Mouse (Mus musculus) brain, embryonic 18.5 days (tissue): ENCODE data around the gene S100pbp.
"Not testable (repeated sequence)": the region's sequence is repeated elsewhere in the genome, so short reads cannot be mapped to it uniquely, and the experiment has no call there.

ENCODE experiments used
- DNase-seq: peaks from one replicate; pipeline ENCODE4 v3.0.0-alpha.2; 2012; ENCODE audit warnings: low read depth, low spot score

Gene S100pbp

DNA sequence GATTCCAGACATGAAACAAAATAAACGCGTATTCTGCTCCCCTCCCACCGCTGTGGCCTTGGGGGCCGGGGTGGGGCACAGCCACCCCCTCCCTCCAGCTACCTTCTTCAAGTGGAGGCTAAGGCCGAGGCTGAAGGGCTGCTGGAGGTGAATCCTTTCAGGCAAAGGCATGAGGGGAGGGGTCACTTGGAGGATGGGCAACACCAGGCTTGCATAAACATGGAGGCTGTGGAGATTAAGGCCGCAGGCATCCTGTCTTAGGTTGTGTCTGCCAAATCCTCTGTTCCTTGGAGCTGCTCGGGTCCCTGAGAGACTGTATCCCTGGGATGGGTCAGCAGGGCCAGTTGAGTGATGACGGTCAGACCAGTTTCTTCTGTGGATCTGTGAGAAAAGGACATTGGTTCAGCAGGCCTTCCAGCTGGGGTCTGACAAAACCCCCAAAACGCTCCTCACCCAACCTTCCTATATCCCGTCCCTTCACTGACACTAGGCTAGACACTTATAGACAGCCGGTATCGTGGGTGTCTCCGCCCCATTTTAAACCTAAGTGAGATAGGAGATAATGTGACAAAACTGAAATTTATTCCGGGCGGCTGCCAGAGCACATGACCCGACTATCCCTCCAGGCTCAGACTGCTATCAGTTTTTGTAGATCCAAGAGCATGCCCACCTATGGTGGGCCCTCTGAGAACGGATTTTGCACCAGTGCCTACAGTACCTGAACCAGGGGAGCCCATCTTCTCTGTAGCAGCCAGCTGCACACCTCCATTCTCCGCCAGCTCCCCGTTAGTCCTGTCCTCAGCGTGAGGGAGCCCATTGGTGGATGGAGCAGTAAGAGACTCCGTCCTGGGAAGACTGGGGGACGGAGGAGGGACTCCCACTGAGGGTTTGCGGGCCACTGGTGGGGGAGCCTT lies 31.8 kb upstream of the S100pbp start:
- DNase-seq: no peak

GRCm38 (mm10) chr4:129220376-129221089 lies 31.0 kb upstream of the S100pbp start:
- no peak for DNase-seq

DNA sequence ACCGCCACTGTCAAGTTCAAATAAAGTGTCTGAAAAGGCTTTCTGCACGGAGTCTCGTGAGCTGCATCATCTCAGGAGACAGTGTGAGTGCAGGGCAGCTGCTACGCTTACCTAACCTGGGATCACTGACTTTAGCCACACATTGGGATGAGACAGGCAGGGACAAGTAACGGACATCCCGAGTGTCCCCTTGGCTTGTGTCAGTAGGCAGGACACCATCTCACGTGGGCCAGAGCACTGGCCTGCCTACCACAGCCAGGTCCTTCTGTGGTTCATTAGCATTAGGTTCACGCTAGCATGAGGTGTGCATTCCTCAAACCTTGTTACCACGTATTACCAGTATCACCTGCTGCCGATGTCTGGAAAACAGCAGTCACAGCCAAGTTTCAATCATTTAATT lies 29.7 kb upstream of the S100pbp start:
- no peak for DNase-seq

DNA sequence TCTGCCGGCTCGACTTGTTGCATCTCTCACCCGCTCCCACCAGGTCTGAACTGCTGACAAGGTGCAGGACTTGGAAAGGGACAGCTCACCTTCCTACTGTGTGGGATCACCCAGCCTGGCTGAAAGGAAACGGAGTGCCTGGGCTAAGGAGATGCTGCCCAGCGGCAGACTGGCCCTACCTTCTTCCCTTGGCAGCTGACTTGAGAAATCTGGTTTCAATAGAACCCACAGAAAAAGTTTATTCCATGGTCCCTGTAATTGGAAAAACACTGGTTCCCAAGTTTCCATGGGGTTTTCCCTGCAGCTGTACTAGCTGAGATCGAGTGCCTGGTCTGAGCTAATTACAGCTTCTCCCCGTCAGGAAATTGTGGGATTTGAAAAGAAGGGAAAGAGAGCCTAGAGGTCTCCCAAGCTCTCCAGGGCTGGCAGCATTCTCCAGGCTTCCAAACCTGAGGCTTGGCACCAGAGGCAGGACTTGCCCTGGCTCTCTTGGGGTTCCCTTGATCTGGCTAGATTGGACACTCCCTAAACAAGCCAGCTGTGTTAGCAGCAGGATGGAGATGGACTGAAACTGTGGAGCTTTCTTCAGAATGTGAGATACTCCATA lies 29.1 kb upstream of the S100pbp start:
- DNase-seq: no peak

DNA sequence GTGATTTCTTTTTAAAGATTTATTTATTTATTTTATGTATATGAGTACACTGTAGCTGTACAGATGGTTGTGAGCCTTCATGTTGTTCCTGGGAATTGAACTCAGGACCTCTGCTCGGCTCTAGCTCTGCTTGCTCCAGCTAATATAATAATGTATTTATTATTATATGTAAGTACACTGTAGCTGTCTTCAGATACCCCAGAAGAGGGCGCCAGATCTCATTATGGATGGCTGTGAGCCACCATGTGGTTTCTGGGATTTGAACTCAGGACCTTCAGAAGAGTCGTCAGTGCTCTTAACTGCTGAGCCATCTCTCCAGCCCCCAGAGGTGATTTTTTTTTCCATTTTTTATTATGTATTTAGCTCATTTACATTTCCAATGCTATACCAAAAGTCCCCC lies 23.0 kb upstream of the S100pbp start:
- DNase-seq: not testable (repeated sequence)

GRCm38 (mm10) chr4:129211461-129211860 lies 21.9 kb upstream of the S100pbp start:
- DNase-seq: no peak

GRCm38 (mm10) chr4:129209504-129209903 lies 20.0 kb upstream of the S100pbp start:
- DNase-seq: no peak

DNA sequence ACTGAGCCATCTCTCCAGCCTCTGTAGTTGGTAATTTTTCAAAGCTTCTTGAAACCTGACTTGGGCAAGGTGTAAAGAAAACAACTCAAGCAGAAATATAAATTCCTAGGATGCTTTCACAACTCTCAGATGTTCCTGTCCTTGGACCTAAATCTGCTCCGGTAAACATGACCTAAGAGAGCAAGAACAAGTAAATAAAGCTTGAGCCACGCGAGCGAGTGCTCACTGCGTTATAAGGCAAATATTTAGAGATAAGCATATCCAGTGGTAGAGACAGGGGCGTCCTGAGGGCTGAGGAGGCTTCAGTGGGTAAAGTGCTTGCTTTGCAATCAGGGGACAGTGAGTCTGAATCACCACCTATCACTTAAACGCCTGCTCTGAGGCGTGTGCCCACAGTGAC lies 17.3 kb upstream of the S100pbp start:
- DNase-seq: no peak

- DNase-seq: no peak
Observed at GRCm38 (mm10) chr4:129204655-129205054, 15.1 kb upstream of the S100pbp start.

GRCm38 (mm10) chr4:129197514-129197913 lies 8.0 kb upstream of the S100pbp start:
- DNase-seq: no peak

DNA sequence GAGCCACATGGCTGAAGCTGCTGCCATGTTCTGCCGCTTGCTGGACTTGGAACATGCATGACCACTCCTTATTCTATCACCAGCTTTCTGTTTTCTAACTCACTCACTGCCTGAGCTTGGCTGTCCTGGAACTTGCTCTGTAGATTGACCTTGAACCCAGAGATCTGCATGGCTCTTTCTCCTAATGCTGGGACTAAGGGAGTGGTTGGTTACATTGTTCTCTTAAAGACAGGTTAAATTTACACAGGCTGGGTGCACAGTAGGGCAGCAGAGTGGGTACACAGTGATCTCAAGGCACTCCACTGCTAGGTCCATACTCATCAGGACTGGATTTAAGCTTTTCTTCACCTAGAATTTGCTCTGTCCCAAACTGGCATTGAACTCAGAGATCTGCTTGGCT lies 4.8 kb upstream of the S100pbp start:
- no peak for DNase-seq

GRCm38 (mm10) chr4:129191691-129192090 lies 2.2 kb upstream of the S100pbp start:
- DNase-seq: no peak

DNA sequence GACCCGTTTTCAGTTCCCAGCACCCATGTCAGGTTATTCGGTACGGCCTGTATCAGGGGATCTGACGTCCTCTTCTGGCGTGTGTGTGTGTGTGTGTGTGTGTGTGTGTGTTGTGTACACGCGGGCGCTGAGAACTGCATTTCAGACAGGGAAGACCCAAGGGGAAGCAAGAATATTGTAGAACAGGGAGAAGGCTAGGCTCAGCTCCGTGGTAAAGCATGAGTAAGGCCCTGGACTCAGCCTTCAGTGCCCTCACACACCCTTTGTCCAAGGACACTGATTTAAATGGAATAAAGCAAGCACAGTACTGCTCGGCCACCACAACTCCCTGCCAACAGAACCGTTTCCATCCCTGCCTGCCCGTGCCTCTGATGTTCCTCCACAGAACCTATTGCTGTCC lies 1.0 kb upstream of the S100pbp start:
- DNase-seq: no peak

GRCm38 (mm10) chr4:129188803-129189541 lies 555 bp downstream of the S100pbp start:
- no peak for DNase-seq

GRCm38 (mm10) chr4:129188041-129188659 lies 1.4 kb downstream of the S100pbp start:
- no peak for DNase-seq

DNA sequence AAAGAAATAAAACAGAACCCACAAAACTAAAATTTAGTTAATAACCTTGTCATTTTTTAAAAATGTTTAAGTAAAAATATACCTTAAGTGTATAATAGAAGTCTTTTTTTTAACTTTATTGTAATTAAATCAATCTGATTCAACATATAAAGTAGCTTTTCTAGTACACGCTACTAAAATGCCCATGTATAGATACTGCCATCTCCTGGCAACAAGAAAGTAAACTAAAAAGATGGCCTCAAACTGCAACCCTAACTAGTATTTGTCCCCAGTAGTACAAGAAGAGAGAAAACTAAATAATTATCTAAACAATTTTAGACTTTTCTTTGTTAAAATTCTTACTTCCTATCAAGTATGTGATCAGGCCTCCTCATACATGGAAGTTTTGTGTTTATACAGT lies 10.0 kb downstream of the S100pbp start:
- DNase-seq: no peak

DNA sequence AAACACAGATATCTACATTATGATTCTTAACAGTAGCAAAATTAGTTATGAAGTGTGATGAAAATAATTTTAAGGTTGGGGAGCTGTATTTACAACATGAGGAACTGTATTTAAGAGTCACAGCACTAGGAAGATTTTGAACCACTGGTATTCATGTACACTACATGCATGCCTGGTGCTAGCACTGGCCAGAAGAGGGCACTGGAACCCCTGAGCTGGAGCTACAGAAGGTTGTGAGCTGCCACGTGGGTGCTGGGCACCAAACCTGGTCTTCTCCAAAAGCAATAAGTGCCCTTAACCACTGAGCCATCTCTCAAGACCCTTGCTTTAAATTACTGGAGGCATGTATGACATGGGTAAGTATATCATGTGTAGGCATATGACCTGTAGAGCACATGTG lies 17.0 kb downstream of the S100pbp start:
- DNase-seq: no peak

DNA sequence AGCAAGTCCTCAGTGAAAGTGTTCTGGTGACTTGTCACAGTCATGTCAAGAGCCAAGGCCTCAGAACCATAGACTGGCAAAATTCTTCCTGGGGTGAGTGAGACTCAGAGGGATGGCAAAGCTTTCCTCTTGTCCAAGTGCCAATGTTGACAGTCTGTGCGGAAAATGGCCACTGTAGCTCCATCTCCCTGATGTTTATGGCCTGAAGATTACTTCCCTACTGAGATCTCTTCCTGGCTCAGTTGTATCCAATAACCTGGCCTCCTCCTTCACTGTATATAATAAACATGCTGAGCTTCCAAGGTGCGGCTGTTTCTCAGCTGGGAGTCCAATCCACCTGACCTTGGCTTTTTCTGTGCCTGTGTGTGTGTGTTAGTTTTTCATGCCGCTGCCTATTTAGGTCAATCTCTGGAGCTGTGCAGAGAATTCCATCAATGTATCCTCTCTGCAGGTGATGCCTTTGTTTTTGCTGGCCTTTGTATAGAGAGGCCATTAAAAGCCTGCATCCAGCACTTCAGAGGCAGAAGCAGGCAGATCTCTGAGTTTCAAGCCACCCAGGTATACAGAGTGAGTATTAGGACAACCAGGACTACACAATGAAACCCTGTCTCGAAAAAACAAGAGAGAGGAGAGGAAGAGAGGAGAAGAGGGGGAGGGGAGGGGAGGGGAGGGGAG lies 27.8 kb downstream of the S100pbp start:
- no peak for DNase-seq

DNA sequence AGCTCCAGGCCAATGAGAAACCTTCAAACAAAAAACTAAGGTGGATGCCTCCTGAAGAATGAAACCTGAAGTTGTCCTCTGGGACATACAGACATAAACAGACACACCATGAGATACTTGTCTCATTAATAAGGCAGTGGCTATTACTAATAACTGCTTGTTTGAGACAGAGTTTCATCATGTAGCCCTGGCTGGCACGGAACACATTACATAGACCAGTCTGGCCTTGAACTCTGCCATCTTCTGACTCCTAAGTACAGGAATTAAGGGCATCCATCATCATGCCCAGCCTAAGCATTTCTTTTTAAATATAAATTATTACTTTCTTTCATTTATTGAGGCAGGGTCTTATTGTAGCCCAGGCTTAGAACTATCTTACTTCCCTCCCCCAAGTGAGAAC lies 28.5 kb downstream of the S100pbp start:
- DNase-seq: no peak

GRCm38 (mm10) chr4:129158549-129158948 lies 31.0 kb downstream of the S100pbp start:
- DNase-seq: no peak

DNA sequence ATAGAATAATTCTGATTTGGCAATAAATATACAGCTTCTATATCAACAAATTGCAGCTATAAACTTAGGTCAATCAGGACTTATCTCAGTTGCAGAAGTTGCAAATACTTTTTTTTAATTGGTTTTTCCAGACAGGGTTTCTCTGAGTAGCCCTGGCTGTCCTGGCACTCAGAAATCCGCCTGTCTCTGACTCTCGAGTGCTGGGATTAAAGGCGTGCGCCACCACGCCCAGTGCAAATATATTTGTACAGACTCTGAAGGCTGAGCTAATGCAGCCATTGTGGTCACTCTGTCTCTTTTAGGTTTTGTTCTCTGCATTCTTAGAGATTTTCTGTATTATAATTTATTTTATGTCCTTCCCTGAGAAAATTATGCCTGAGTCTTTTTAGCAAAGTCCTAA lies 32.0 kb downstream of the S100pbp start:
- DNase-seq: no peak
